Mouse (Mus musculus) MN1 (cell line): ENCODE results near the gene Prl8a2.

Experiments used
- DNase-seq: peaks from one replicate; pipeline ENCODE4 v3.0.0-alpha.2; 2016; ENCODE audit warnings: low spot score

Prl8a2 gene

DNA sequence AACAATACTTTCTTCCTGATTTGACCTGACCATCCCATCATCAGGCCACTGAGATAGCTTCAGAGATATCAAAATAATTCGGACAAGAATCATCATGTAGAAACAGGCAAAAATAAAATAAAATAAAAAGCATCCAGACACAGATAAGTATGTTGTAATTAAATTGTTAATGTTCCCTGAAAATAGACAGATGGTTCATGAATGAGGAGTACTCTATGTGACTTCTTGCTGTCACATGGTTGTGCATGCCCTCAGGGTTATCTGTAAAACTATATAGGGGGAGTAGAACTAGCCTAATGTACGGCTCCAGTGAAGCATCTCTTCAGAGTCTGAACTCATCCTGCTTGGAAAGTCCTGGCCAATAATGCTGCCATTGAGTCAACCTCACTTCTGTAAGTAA lies at the start of gene Prl8a2:
TSS of gene Prl8a2 (plus strand) at position 301 of the 400 bp plus-strand sequence.
- no peak for DNase-seq

DNA sequence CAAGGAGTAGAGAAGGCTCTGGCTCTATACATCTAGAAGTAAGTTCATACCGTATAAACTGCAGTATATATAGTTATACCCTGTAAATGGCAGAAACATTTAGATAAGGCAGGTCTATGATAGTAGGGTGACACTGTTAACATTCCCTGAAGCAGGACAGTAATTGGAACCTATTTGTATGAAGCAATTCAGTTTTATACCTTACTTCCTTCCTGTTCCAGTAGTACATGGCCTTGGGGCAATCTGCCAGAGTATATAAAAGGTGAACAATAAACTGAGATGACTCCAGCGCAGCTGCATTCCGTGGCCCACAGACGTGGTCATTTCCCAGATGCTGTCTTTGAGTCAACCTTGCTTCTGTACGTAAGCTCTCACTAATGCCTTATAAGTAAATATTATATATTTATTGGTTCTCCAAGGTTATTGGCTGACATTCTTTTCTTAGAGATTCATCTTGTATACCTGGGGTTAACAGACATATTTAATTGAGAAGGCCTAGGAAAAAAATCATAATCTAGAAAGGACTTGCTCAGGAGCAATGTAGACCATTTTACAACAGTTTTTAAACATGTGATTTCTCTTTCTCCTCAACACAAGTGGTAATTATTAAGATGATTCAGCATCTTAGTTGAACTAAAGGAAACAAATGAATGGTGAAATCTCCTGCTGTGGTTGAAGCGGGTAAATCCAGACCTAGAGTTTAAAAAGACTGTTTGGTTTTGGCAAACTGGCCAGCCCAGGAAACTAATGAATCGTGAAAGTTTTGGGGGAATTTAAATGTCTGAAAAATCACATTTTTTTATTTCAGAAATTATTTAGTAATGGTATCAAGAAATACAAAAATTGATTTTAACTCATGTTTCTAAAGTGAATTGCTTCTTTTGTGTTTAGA lies 32.9 kb upstream of the Prl8a2 start, which contains the start of gene Prl6a1:
TSS of gene Prl6a1 (plus strand) at position 294 of the 892 bp plus-strand sequence.
- no peak for DNase-seq

DNA sequence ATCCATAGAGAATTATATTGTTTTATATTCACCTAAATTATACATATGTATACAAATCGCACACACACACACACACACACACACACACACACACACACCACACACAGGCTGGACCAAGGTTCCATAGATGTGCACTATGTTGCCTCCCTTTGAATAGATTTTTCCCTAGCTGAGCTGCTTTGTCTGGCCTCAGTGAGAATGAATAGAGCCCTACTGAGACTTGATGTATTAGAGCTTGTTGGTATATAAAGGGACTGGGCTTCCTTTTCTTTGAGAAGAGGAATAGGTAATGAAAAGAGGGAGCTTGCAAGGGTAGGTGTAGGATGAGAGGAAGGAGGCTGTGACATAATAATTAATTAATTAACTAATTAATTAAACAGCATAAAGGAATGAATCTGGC lies 10.5 kb upstream of the Prl8a2 start:
- no peak for DNase-seq

DNA sequence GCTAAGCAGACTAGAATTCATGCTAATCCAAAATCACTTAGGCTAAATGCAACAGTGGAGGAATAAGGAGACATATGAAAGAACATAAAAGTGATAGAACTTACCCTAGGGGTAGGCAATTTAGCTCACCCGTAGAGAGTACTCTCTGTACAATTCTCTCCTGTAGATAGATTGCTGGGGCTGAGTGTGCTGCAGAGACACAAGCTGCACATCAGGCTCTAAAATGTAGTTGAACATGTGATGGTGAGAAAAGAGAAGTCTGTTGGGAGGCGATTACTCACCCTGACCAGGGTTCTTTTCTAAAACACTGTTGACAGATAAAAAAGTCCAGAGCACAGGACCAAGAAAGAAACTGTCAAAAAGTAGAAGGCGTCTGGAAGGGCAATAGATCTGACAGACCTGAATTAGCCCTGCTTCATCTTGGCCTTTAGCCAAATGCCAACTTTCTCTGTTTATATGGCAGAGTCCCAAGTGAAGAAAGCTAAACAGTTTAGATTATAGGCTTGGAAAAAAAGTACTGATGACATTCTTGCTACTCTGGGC lies 2.7 kb upstream of the Prl8a2 start:
- DNase-seq, result peak; percentile 61

DNA sequence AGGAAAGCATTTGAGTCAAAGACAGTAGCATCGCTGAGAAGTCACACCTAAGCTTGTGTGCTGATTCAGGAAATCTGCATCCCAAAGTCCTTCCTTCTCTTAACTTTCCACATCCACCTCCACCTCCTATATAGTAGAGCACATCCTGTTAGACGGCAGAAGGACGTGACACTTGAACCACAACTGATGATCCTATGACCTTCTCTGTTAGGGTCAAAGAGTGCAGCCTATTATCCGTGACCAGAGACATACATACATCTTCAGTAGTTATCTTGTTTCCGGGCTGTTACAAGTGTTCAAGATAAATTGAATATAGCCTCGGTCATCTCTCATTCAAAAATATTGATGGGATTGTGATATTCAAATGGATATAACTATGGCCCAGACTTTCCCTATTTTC lies 45.3 kb downstream of the Prl8a2 start, which contains the start of gene Prl2b1:
TSS of gene Prl2b1 (minus strand) at position 101 of the 400 bp plus-strand sequence.
- DNase-seq, result no peak

DNA sequence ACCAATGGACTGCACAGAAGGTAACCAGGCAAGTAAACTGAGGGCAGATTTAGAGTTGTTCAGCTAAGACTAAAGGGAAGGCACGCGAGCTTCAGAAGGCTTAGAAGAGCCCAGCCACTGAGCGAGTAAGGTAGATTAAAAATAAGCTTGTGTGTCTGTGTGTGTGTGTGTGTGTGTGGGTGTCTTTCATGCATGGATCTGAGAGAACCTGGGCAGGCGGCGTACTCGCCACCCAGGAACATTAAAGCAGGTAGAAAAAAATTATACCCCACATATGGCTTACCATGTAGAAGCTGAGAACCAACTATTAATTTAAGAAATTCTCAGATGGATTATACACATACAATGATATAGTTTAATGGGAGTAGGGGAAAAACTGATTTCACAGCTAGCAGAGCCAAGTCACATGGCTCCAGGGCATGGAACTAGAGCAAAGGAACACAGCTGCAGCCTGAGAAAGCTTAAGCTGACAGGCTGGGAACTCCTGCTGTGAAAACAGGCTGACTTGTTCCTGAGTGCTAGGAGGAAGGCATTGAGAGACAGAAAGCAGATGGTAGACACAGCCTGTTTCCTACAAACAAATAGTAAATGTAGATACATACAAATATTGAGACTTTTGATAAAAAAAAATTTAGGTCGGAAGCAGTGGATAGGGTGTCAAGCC lies 53.7 kb downstream of the Prl8a2 start:
- DNase-seq, result no peak
